Mouse (Mus musculus) yolk sac, embryonic 10.5 days (tissue): Measurements from ENCODE around the gene Olfr348.

Experiments
- DNase-seq: peaks from one replicate; pipeline ENCODE4 v3.0.0-alpha.2; 2017; ENCODE audit warnings: low spot score

Olfr348 gene

GRCm38 (mm10) chr2:36783976-36784375 lies at the start of gene Olfr348:
Olfr348 (plus strand) TSS chr2:36784276.
- no peak for DNase-seq

GRCm38 (mm10) chr2:36736226-36736625 lies 47.9 kb upstream of the Olfr348 start:
- no peak for DNase-seq

GRCm38 (mm10) chr2:36790238-36790637 lies 6.2 kb downstream of the Olfr348 start, which contains the start of gene Olfr50:
Olfr50 (plus strand) TSS chr2:36790538.
- no peak for DNase-seq

GRCm38 (mm10) chr2:36816932-36817331 lies 32.9 kb downstream of the Olfr348 start, which contains the start of gene Olfr3:
Olfr3 (minus strand) TSS chr2:36817032.
- no peak for DNase-seq
